Mouse (Mus musculus) adrenal gland, postnatal 25 days (tissue): ENCODE measurements at regions not wholly inside any gene's neighbourhood (a gene's known extent, or its start where the extent isn't known, plus 50 kb on each side); places are given as distances from the start of the nearest gene placed in this dataset.

Experiments used
- DNase-seq: peaks from one replicate; pipeline ENCODE4 v3.0.0; 2021; ENCODE audit warnings: mixed read lengths

GRCm38 (mm10) chr12:50935516-50935915, 286.6 kb upstream of the Prkd1 start:
- DNase-seq, result no peak

- no peak for DNase-seq
Observed at GRCm38 (mm10) chr12:50932496-50932895, 283.6 kb upstream of the Prkd1 start.

- no peak for DNase-seq
Observed at GRCm38 (mm10) chr12:50929641-50930040, 280.7 kb upstream of the Prkd1 start.

- DNase-seq, result no peak
Observed at GRCm38 (mm10) chr12:50926234-50926633, 277.3 kb upstream of the Prkd1 start.

GRCm38 (mm10) chr12:50921739-50922138, 272.8 kb upstream of the Prkd1 start:
- no peak for DNase-seq

- no peak for DNase-seq
Observed at GRCm38 (mm10) chr12:50899609-50900447, 250.9 kb upstream of the Prkd1 start.

GRCm38 (mm10) chr12:50897606-50898166, 248.8 kb upstream of the Prkd1 start:
- no peak for DNase-seq

GRCm38 (mm10) chr12:50893604-50894003, 244.7 kb upstream of the Prkd1 start:
- DNase-seq, result no peak

- DNase-seq, result no peak
Observed at GRCm38 (mm10) chr12:50875796-50876195, 226.9 kb upstream of the Prkd1 start.

GRCm38 (mm10) chr12:50874024-50874398, 225.1 kb upstream of the Prkd1 start:
- DNase-seq, result no peak

- no peak for DNase-seq
Observed at GRCm38 (mm10) chr12:50873390-50874023, 224.6 kb upstream of the Prkd1 start.

GRCm38 (mm10) chr12:50851644-50852043, 202.7 kb upstream of the Prkd1 start:
- no peak for DNase-seq

- no peak for DNase-seq
Observed at GRCm38 (mm10) chr12:50847976-50848375, 199.1 kb upstream of the Prkd1 start.

GRCm38 (mm10) chr12:50842744-50843143, 193.8 kb upstream of the Prkd1 start:
- no peak for DNase-seq

GRCm38 (mm10) chr12:50839391-50839790, 190.5 kb upstream of the Prkd1 start:
- DNase-seq, result no peak

GRCm38 (mm10) chr12:50808731-50809281, 159.9 kb upstream of the Prkd1 start:
- peak; percentile 35 for DNase-seq

GRCm38 (mm10) chr12:50804391-50804790, 155.5 kb upstream of the Prkd1 start:
- DNase-seq, result no peak

GRCm38 (mm10) chr12:50765156-50765940, 116.5 kb upstream of the Prkd1 start:
- no peak for DNase-seq

GRCm38 (mm10) chr12:50764457-50764856, 115.6 kb upstream of the Prkd1 start:
- DNase-seq, result no peak

GRCm38 (mm10) chr12:50734135-50734534, 85.2 kb upstream of the Prkd1 start:
- no peak for DNase-seq

GRCm38 (mm10) chr12:50712615-50713014, 63.7 kb upstream of the Prkd1 start:
- no peak for DNase-seq
